Mouse (Mus musculus) ES-Bruce4 (cell line): ENCODE measurements at regions not wholly inside any gene's neighbourhood (a gene's known extent, or its start where the extent isn't known, plus 50 kb on each side); places are given as distances from the start of the nearest gene placed in this dataset.

ENCODE experiments used
- H3K27ac ChIP-seq: 2 replicates; pipeline ENCODE4 v1.5.1; 2012; ENCODE audit warnings: low read length, inconsistent platforms; ENCODE audit not compliant: insufficient read depth
- H3K27me3 ChIP-seq: 2 replicates; pipeline ENCODE4 v1.6.1; 2012; ENCODE audit warnings: mild to moderate bottlenecking, low read length, inconsistent platforms; ENCODE audit not compliant: control insufficient read depth, poor library complexity, insufficient read depth, severe bottlenecking
- H3K36me3 ChIP-seq: 2 replicates; pipeline ENCODE4 v1.6.1; 2012; ENCODE audit warnings: inconsistent platforms, mild to moderate bottlenecking, low read length, moderate library complexity; ENCODE audit not compliant: control insufficient read depth, poor library complexity, insufficient read depth, severe bottlenecking
- H3K4me1 ChIP-seq: one replicate; pipeline ENCODE4 v1.8.1; 2011; ENCODE audit warnings: low read length; ENCODE audit not compliant: control insufficient read depth, insufficient read depth
- H3K4me3 ChIP-seq: 2 replicates; pipeline ENCODE4 v1.5.1; 2011; ENCODE audit warnings: low read depth, mild to moderate bottlenecking, low read length
- H3K9ac ChIP-seq: 2 replicates; pipeline ENCODE4 v1.6.1; 2012; ENCODE audit warnings: low read depth, mild to moderate bottlenecking, inconsistent platforms; ENCODE audit not compliant: poor library complexity, severe bottlenecking
- H3K9me3 ChIP-seq: replicated peaks from 2 replicates; pipeline ENCODE4 v1.6.1; 2012; ENCODE audit warnings: mild to moderate bottlenecking, low read length, inconsistent platforms; ENCODE audit not compliant: control insufficient read depth, poor library complexity, insufficient read depth, severe bottlenecking
- CTCF ChIP-seq: IDR thresholded peaks from one replicate; pipeline ENCODE4 v1.8.1; 2011; ENCODE audit warnings: low read depth, low read length
- EP300 ChIP-seq: IDR thresholded peaks from 2 replicates; pipeline ENCODE4 v1.6.1; 2011; ENCODE audit warnings: low read depth, low read length; ENCODE audit not compliant: insufficient read depth
- POLR2A ChIP-seq: IDR thresholded peaks from one replicate; pipeline ENCODE4 v1.8.1; 2011; ENCODE audit warnings: low read length; ENCODE audit not compliant: insufficient read depth

DNA sequence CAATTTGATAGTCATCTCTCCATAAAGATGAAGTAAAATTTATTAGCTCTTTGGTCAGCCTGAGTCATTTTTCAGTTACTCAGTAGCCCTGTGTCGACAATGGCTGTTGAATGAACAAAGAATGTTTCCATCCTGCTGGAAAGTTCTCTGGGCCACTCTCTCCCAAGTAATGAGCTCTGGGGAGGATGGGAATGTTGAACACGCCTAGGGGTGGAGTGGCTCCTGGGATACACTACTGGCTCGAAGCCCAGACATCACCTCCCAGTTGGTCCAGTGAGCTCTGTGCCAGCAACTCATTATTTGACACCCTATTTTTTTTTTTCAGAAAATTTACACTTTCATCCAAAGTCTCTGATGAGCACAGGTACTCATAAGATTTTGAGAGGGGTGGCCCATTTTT lies 174.1 kb downstream of the Tmem26 start:
- H3K27me3 ChIP-seq, result no peaks in the 10 kb centered on the region
- no peaks in the 10 kb centered on the region for H3K9me3 ChIP-seq
- H3K4me1 ChIP-seq, result no peaks in the 10 kb centered on the region
- H3K27ac ChIP-seq, result no peak overlapping the region
- TF ChIP-seq POLR2A (no peak), EP300 (no peak), CTCF (no peak)
- no peaks in the 10 kb centered on the region for H3K36me3 ChIP-seq
- no peak overlapping the region for H3K4me3 ChIP-seq
- H3K9ac ChIP-seq, result no peak overlapping the region

DNA sequence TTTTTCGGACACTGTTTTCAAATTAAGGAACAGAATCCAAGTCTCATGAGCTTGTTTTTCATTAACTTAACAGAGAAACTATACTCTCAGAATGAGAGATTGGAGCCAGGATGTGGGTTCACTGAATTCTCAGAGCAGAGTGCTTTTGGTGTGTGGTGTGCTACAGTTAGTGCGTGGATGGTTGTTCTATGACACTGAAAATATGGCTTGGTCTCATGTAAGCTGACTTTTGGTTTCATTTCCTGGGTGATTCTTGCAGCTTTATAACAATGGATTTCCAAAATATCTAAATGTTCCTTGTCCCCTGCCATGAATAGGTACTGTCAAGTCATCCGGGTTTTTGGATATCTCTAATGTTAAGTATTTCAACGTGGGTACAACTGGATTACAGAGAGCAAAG lies 177.7 kb downstream of the Tmem26 start:
- no peak overlapping the region for H3K9ac ChIP-seq
- H3K4me3 ChIP-seq, result no peak overlapping the region
- H3K4me1 ChIP-seq, result no peaks in the 10 kb centered on the region
- no peaks in the 10 kb centered on the region for H3K9me3 ChIP-seq
- no peak overlapping the region for H3K27ac ChIP-seq
- TF ChIP-seq CTCF, result no peak
- TF ChIP-seq POLR2A, result no peak
- no peaks in the 10 kb centered on the region for H3K27me3 ChIP-seq
- no peaks in the 10 kb centered on the region for H3K36me3 ChIP-seq

DNA sequence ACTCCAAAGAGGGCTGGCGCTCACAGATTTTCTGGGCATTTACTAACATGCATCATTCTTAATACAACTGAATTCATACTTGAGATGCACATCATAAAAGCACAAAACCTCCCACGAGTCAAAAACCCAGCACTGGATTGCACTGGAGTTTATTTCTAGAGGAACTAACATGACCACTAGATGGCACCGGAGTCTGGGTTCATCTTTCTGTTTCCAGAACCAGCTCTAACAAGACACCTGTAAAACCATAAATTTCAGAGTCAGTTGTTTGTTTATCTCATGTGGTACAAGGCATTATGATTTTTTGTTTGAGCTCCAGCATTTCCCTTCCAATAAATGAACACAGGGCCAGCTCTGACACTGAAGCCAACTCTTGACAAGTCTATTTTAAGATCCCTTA lies 179.2 kb downstream of the Tmem26 start:
- H3K9ac ChIP-seq, result no peak overlapping the region
- no peak overlapping the region for H3K27ac ChIP-seq
- H3K9me3 ChIP-seq, result no peaks in the 10 kb centered on the region
- H3K36me3 ChIP-seq, result no peaks in the 10 kb centered on the region
- no peak for TF ChIP-seq POLR2A
- no peak for TF ChIP-seq CTCF
- TF ChIP-seq EP300, result no peak
- no peaks in the 10 kb centered on the region for H3K4me1 ChIP-seq
- H3K27me3 ChIP-seq, result no peaks in the 10 kb centered on the region
- H3K4me3 ChIP-seq, result no peak overlapping the region

DNA sequence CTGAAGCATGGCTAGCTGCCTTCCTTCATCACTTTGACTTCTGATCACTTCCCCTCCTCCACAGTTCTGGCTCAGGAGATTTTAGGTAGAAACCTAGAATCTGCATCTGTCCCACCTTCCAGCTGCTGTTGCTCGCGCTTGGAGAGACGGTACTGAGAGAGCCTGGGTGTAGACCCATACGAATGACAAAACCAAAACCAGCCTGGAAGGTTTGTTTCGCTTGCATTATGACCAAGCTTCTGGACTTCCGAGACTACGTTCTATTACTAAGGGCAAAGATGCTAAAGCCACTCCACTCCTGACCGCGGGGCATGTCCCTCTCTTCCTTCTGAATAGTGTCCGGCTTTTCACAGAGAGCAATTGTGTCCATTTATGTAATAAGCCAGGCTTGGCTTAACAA lies 180.9 kb downstream of the Tmem26 start:
- TF ChIP-seq EP300, result no peak
- TF ChIP-seq CTCF, result no peak
- TF ChIP-seq POLR2A, result no peak
- H3K9me3 ChIP-seq, result no peaks in the 10 kb centered on the region
- no peak overlapping the region for H3K9ac ChIP-seq
- no peak overlapping the region for H3K27ac ChIP-seq
- no peaks in the 10 kb centered on the region for H3K36me3 ChIP-seq
- H3K4me3 ChIP-seq, result no peak overlapping the region
- H3K27me3 ChIP-seq, result no peaks in the 10 kb centered on the region
- no peaks in the 10 kb centered on the region for H3K4me1 ChIP-seq

DNA sequence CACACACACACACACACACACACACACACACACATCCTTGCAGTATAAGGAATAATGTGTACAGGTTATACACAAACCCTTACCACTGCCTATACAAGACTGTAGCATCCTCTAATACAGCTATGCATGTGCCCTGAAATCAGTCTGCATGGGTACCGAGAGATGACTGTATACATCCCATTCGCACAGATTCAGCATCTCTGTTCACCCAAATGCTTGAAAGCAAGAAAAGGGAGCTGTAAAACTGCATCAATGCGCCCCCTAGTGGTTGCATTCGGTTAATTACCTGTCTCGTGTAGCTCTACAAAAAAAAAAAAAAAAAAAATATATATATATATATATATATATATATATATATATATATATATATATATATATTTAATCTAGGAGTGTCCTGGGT lies 184.8 kb downstream of the Tmem26 start:
- no peak overlapping the region for H3K4me3 ChIP-seq
- no peak overlapping the region for H3K9ac ChIP-seq
- no peak overlapping the region for H3K27ac ChIP-seq
- TF ChIP-seq EP300, result no peak
- TF ChIP-seq CTCF, result no peak
- TF ChIP-seq POLR2A, result no peak
- no peaks in the 10 kb centered on the region for H3K9me3 ChIP-seq
- H3K4me1 ChIP-seq, result no peaks in the 10 kb centered on the region
- H3K27me3 ChIP-seq, result no peaks in the 10 kb centered on the region
- H3K36me3 ChIP-seq, result no peaks in the 10 kb centered on the region

DNA sequence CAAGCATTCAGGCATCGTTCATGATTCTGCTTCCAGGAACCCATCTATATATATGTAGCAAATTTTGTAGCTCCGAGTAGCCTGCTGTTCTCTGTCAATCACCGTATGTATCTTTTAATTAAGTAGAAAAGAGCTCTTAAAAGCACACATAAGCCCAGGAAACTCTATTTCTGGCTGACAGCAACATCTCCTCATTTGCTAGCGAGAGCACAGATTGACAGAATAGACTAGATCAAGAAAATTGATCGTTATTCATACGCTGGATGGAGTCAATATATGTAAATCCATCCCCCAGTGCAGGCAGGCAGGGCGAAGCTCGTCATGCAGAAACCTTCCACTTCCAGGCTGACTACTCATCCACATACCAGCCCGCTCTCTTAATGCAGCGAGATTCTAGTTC lies 185.6 kb downstream of the Tmem26 start:
- Histone ChIP-seq H3K4me1 (no peaks in the 10 kb centered on the region), H3K9me3 (no peaks in the 10 kb centered on the region), H3K36me3 (no peaks in the 10 kb centered on the region), H3K9ac (no peak overlapping the region), H3K27ac (no peak overlapping the region), H3K27me3 (no peaks in the 10 kb centered on the region), H3K4me3 (no peak overlapping the region)
- TF ChIP-seq POLR2A (no peak), CTCF (no peak), EP300 (no peak)

DNA sequence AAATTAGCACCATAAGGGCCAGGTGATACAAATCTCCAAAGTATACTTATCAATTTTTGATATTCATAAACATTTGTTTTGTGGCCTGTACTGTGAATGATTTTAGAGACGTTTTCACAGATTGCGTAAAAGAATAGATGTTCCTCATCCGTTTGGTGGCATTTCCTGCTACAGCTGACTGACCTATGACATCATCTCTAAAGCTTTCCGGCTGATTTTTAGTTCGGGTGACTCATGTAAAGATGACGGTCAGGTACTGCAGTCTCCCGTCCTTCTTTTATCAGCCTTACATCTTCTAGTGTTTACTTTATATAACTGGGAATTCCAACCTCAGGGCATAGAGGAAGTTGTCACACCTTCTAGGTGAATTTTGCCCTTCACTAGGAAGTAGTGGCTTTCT lies 192.7 kb downstream of the Tmem26 start:
- Histone ChIP-seq H3K27ac (no peak overlapping the region), H3K36me3 (no peaks in the 10 kb centered on the region), H3K4me1 (no peaks in the 10 kb centered on the region), H3K9me3 (no peaks in the 10 kb centered on the region), H3K9ac (no peak overlapping the region), H3K27me3 (no peaks in the 10 kb centered on the region), H3K4me3 (no peak overlapping the region)
- TF ChIP-seq CTCF (no peak), EP300 (no peak), POLR2A (no peak)
